Mouse (Mus musculus) adrenal gland, adult 8-10 months (tissue): ENCODE measurements at regions not wholly inside any gene's neighbourhood (a gene's known extent, or its start where the extent isn't known, plus 50 kb on each side); places are given as distances from the start of the nearest gene placed in this dataset.

Experiments
- DNase-seq: peaks from one replicate; pipeline ENCODE4 v3.0.0; 2022

DNA sequence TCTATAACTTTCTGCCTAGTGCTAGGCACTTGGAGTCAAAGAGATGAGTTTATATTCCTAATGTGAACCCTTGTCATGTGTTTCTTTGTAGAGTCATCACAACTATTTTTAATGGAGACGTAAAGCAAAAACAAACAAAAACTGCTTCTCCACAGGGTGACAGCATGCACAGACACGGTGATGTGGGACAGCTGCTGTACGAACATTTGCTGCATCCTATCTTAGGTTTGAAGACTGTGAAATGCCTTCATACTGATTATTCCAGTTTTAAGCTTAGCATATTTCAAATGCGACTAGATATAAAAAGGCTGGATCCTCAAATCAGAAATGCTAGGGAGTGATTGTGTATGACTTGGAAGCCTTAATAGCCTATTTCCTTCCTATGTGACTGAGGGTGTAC is 187.3 kb upstream of the Eci2 start:
- DNase-seq, result no peak

DNA sequence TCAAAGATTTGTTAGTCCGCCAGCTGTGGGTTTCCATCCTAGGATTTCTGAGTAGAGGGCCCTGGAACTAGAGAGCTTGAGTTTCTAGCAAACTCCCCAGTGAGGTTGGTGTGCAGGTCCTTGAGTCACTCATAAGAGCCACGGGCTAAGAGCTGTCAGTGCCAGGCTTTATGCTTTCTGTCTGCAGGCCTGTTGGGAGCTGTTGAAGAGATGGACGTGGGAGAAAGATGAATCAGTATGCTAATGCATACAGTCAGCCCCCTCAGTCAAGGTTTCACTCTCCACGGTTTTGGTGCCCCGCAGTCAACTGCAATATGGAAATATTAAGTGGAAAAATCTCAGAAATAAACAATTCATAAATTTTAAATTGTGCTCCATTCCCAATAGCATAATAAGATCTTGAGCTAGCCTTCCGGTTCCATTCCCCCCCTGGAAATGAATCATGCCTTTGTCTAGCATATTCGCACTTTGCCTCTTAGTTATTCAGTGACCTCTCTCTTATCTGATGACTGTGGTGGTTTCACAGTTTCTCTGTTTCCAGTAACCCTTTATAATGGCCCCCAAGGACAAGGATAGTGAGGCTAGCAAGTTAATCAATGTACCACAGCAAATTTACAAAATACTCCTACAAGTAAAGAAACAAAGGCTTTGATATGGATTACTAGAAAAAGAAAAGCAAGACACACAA is 199.4 kb upstream of the Eci2 start:
- no peak for DNase-seq

DNA sequence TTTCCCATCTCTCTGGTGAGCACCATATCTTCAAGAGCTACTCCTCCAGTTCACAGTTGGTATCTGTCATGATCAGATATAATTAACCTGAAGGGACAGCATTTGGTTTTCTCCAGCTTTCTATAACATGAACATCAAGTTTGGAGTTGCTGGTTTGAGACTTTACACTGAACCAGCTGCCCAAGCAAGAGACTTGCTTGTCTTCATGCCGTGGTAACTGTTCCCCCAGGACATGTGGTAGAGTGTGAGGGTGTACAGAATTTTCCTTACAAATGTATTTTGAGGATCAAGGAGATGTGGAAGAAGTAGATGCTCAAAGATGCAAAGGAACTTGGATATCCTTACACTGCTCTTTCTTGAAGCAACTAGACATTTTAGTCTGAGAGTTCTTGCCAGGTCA is 200.0 kb upstream of the Eci2 start:
- DNase-seq, result no peak

DNA sequence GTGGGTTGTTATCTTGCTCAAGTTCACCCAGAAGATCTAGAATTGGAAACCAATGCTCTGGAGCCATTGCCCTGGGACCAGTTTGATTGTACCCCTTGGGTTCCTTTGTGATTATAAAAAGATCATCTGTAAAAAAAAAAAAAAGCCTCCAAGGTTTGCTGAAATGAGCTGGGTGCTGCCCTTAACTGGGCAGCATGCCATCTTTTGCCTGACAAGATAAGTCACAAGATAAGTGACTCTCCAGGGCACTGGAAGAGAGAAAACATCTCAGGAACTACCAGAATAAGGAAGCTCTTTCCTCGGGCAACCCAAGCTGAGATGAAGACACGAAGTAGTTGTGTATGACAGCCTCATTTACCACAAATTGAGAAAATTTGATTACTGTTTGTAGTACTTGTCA is 202.7 kb upstream of the Eci2 start:
- DNase-seq, result peak; percentile 50

DNA sequence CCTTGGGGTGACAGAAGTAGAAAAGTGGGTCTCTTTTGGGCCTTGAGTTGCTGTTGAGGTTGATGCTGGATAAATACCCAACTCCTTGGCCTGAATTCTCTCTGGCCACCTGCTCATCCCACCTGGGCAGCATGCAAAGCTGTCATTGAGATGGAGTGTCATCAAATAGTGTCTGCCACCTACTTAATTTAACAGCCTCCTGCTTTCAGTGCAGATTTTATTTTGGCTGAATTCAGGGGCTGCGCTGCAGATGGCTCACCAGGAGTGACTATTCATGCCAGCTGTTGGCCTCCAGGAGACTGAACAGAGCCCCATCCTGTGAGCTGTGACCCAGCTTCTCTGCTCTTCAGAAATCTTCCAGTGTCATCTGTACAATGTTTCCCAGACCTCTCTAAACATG is 206.7 kb upstream of the Eci2 start:
- DNase-seq, result no peak

DNA sequence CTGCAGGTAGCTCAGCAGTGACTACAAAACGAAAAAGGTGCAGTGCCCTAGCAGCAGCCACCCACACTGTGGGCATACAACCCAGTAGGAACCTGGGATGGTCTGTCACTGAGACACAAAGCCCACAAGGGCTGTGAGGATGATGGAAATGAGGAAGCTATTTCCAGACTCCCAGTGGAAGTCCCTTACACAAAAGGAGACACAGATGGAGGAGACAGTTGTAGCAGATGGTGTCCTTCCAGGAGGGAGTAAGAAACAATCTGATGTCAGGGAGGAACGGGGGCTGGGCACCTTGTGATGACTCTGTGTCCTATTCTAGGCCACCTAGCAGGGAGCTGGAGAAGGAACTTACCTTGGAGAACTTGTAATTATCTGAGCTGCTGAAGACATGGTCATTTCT is 214.5 kb upstream of the Eci2 start:
- no peak for DNase-seq

DNA sequence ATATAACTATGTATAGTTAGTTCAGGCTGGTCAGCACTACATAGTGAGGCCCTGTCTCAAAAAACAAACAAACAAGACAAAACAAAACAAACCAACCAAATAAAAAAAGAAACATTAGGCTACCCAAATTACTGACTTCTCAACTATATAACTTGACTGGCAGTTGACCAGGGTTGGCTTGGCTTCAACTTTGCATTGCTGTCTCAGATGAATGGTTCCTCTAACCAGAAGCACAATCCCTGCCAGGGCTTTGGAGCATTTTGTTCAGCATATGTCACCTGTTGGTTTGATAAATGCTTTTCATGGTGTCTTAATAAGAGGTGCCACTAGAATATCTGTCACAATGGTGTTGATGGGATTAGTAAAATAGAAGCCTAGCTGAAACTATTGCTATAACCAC is 217.1 kb upstream of the Eci2 start:
- no peak for DNase-seq

DNA sequence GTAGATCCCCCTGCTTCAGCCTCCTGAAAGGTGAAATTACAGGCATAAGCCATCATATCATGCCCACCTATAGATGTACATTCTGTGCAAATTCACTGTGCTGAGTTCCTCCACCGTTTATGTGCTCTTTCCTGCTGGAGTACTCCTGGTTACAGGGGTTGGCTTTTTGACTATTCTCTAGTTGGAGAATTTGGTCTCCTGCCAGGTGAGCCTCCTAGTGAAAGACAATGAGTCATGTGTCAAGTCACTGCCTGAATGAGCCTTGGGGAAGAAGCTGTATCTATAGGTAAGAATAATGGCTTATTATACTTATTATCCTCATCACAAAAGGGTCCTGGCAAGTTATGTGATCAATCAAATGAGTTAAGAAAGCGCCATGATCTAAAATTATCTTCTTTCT is 230.5 kb upstream of the Eci2 start:
- DNase-seq, result no peak

DNA sequence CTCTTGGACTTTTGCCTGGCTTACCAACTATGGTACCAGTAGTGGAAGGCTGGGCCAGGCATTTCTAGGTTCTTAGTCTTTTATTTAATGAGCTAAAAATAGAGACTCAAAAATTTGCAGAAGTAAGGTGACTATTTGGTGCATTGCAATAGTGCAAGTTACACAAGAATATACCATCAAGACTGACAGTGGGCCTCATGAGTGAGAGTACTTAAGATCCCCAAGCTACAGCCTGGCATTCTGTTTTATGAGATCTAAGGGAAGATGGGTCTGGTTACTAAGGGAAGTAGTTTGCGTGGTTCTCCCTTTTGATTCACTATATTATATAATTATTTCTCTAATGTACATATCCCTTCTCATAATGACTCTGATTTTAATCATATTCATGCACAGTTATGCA is 231.8 kb upstream of the Eci2 start:
- DNase-seq, result no peak

DNA sequence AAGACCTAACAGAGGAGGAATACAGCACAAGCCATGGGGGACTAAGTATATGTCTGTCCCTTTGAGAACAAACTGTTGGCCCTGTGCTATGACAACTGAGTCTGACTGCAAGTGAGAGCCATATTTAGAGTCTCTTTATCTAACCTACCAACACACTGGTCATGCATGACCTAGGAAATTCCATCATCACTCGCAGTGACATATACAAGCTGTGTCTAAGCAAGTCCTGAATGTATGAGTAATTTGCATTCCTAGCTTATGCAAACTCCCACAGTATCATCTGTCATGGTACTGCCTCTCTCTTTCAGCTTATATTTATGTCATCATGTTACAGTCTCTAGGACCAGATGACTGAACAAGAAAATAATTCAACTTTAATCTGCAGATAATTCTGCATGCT is 257.1 kb upstream of the Eci2 start:
- DNase-seq, result no peak

DNA sequence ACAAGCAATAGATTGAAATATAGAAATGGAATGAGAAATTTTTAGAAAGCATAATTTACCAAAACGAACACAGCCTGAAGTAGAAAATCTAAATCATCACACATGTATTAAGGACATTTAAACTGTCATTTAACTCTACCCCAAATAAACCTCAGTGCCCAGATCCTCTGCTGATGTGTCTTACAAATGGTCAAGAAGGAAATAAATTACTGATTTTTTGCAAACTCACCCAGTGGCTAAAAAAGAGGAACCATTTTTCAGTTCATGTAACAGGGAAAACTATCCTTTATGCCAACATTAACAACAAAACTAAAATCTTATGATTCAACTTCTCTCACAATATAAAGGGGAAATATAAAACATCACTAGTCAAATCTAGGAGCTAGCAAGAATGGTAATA is 275.2 kb upstream of the Eci2 start:
- DNase-seq, result no peak

DNA sequence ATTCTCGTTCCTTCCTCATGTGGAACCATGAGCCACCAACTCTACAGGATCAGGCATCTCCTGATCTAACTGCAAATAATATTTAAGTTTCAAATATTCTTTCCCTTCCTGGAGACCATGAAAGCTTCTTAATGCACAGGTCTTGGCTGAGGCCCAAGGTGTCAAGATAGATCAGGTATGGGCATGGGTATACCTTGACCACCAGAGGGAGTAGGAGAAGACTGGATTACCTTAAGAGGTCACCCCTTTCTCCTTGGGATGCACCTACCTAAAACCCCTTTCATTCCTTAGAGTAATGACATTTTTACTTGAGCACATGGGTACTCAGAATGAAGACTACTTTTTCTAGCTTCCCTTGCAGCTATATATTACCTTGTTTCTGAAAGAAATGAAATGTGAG is 289.9 kb upstream of the Eci2 start:
- no peak for DNase-seq

DNA sequence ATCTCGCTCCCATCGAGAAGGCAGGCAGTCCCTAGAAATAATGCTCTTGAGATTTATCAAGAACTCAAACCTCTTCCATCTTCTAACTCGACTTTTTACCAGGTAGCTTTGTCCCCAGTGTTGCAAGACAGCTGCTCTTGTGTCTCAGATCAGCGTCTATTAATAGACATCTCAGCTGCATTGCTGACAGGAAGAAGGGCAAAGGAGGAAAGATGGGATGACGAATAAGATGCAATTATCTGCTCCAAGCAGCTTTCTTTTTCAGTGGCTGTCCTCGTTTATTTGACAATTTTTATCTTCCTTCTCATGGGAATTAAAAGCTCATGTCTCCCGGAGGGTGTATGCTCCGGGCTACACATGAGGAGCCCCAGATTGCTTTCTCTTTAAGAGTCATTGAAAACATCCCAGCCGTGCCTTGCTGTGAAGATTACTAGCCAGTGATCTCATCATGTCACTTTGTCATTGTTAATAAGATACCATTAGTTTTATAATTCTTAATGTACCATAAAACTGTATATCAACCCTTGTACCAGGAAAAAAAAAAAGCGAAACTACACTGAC is 299.9 kb upstream of the Eci2 start:
- DNase-seq, result no peak

DNA sequence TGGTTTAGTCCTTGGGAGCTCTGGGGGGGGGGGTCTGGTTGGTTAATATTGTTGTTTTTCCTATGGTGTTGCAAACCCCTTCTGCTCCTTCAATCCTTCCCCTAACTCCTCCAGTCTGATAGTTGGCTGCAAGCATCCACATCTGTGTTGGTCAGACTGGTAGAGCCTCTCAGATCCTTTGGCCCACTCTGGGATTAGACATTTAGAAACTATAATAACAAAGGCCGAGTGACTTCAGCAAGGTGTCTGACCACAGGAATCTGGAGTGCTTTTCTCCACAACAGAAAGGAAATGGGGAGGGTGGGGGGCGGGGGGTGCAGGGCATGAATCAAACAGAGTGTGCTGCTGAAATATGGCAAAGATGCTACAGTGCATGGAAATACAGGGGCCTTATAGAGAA is 301.4 kb upstream of the Eci2 start:
- DNase-seq, result no peak

DNA sequence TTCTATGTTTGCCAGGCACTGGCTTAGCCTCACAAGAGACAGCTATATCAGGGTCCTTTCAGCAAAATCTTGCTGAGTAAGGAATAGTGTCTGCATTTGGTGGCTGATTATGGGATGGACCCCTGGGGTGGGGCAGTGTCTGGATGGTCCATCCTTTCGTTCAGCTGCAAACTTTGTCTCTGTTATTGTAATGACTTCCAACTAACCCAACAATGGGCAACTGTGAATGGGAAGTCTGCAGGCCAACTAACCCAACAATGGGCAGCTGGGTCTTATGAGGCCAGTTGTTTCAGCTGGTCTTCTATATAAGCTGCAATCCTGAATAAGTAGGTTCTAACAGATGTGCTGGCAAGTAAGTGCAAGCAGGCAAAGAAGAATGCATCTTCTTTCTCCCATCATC is 304.0 kb upstream of the Eci2 start:
- no peak for DNase-seq

DNA sequence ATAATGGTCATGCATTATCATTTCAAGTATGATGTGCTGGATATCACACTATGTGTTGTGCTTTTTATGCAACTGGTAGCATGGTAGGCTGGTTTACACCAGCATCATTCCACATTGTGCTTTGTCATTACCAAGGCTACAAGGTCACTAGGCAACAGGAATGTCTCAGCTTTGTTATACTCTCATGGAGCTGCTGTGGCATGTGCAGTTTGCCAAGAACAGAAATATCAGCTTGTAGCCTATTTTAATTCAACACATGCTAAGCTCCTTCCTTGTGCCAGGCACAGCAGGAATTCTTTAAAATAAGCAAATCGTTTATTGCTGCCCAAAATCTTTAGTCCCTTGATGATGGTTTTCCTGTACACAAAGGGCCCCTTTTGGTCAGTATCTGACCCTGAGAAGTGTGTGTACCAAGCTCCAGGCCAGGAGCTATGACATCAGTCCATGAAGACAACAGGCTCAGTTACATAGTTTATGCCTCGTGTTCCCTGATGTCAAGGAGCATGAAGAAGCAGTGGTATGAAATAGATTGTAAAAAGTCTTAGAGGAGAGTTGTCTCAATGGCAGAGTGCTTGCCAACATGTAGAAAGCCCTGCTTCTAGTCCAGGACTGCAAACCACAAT is 314.0 kb upstream of the Cdyl start:
- DNase-seq, result no peak

DNA sequence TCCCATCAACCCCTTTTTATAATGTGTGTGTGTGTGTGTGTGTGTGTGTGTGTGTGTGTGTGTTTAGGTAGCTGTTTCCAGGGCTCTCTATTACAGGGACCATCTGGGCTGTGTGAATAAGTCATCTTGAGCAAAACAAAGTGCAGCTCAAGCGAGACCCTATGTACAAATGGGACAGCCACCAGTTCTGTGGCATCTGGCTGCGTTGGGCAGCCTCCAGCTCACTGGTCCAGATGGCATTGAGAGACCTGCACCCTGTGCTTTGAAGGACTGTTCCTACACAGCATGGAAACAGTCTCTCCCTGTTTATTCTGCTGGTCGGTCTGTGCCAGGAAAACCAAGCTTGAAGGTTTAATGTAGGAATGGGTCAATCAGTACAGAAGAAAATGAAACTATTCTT is 311.4 kb upstream of the Cdyl start:
- no peak for DNase-seq

DNA sequence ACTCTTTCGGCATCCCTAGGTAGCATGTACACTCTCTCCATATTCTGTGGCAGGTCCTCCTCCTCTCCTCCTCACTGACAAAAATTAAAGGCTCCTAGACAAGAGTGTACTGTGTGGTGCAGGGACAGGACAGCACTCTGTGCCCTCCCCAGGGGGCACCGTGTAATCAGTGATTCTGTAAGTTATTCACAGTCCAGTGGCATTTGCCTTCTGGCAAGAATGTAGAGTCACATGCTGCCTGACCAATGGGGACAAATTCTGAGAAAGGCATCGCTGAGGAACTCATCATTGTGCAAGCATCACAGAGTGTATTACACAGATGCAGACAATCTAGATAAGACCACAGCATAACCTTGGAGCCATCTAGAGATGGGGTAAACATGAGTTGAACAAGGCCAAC is 300.3 kb upstream of the Cdyl start:
- DNase-seq, result peak; percentile 26

DNA sequence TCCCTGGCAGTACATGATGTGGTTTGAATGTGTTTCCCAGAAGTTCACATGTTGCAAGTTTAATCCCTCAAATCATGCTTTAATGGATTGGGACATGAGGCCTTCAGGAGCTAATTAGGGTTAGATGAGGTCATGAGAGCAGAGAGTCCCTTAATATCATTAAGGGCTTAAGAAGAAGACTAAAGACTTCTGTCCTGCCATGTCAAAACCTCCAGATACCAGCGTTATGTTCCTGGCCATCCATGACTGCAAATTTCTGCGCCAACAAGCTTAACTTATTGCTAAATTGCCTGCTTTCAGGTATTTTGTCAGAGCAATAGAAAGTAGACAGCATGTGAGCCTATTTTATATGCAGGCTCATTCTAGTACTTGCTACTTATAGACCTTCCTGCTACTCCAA is 282.1 kb upstream of the Cdyl start:
- no peak for DNase-seq

DNA sequence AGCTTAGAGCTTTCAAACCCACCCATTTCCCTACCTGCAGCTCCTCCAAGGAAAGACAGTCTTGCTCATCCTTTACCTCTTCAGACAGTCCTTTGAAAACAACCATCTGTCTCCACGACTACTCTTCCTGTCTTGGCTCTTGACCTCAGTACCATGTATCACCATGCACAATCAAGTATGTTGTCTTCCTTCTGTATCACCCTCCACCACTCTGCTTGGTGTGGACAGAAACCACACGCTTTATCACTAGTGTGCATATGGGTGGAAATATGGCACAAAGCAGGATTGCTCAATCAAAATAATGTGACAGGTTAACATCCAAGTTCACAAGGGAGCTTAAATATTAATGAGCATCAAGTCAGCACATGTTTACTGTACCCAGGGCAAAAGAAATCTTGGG is 280.1 kb upstream of the Cdyl start:
- no peak for DNase-seq

DNA sequence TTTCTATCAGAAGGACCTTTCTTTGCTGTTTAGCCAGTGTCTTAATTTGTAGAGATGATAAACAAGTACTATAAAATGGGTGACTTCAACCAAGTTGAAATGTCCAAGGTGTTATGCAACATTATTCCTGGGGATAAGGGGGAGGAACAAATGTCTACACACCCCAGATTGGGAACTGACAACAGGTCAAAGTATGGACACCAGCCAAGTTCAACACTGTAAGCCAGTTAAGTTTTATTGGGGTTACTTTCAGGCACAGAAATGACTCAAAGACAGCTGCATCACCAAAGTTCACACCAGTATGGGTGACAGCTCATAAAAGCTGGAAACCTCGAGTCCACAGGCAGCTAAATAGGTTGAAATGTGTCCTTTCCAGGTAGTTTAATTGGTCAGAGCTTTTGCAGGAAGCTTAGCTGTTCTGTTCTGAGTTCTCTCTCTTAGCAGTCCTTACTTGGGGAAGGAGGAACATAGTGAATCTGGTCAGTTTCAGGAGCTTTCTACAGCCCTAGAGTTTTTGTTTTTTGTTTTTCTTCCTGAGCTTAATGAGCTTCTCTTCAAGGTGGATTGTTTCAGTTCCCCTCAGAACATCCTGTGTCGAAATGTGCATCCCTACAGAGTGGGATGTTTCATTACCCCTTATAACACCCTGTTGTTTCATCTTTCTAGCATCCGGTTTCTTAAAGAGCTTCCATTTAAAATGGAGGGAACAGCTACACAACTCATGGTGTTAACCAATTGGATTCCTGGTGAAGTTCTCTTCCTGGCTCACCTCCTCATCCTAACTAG is 279.2 kb upstream of the Cdyl start:
- DNase-seq, result no peak

DNA sequence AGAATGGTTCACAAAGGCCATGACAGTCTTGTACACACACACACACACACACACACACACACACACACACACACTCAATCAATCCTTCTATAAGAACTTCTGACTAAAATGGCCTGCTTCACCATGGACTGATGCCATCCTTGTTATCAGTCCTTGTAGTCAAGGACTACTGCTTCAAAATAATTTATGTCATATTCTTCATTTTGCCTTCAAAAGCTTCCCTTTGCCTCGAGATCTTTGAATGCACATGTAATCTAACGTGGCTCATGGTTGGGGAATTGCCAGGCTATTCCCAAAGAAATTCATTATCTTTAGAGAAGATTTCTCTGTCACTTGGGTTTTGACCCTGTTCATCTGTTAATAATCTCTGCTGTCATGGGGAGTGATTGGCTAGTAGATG is 278.0 kb upstream of the Cdyl start:
- DNase-seq, result peak; percentile 73

DNA sequence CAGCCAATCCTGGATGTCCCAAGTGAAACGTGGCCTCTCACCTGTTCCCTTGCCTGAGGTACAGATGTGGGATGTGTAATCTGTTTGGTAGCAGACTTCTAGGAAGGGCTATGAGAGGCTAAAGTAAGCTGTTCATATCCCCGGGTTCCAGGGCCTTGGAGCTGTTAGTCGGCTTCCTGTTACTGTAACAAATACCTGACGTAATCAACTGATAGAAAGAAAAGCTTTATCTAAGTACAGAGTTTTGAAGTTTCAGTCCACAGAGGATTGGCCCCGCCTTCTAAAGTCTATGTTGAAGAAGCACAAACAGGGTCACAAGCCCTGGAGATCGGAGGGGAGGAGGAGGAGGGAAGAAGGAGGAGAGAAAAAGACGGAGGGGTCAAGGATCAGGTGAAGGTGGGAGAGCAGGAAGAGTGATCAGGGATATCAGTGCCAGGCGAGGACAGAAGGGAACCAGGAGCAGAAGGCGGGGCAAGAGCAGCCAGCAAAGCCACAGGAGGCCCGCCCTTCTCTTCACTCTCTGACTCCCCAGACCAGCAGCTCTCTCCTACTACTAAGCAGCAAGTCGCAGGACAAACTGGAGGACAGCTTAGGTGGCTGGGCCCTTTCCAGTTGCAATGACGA is 276.5 kb upstream of the Cdyl start:
- DNase-seq, result no peak
